Mouse (Mus musculus) cerebellum, adult 2 months (tissue): ENCODE results near the gene Nr1h2.

ENCODE experiments used
- CTCF ChIP-seq: fragments of 200-500 bp; IDR thresholded peaks from 2 replicates; pipeline ENCODE4 v1.5.1; 2011; ENCODE audit warnings: low read depth, mild to moderate bottlenecking, control low read depth, low read length, moderate library complexity, borderline replicate concordance; ENCODE audit not compliant: insufficient read depth
- POLR2A ChIP-seq: fragments of 200-500 bp; IDR thresholded peaks from 2 replicates; pipeline ENCODE4 v1.6.1; 2011; ENCODE audit warnings: low read length, control low read depth, borderline replicate concordance; ENCODE audit not compliant: insufficient read depth

- TF ChIP-seq CTCF (no peak), POLR2A (no peak)
Measured at GRCm38 (mm10) chr7:44531946-44532732, 21.6 kb downstream of the Nr1h2 start, which contains the start of gene Spib.
